Mouse (Mus musculus) testis, adult 2 months (tissue): ENCODE measurements around the gene Pdzk1ip1.

ENCODE experiments used
- CTCF ChIP-seq: fragments of 200-500 bp; IDR thresholded peaks from 2 replicates; pipeline ENCODE4 v1.5.1; 2012; ENCODE audit warnings: low read depth, mild to moderate bottlenecking, inconsistent platforms, low read length, moderate library complexity; ENCODE audit not compliant: control insufficient read depth, insufficient read depth, insufficient replicate concordance
- POLR2A ChIP-seq: fragments of 200-500 bp; IDR thresholded peaks from 2 replicates; pipeline ENCODE4 v1.6.1; 2012; ENCODE audit warnings: low read depth, mild to moderate bottlenecking, inconsistent platforms, low read length, moderate library complexity; ENCODE audit not compliant: control insufficient read depth

- TF ChIP-seq CTCF (no peak), POLR2A (no peak)
Measured at GRCm38 (mm10) chr4:115060753-115061152, 27.8 kb upstream of the Pdzk1ip1 start.
